Mouse (Mus musculus): Measurements from ENCODE around the gene Kctd10.
A peak's percentile ranks its signal among the peaks of the same experiment; 100 is the strongest.

Kctd10 gene

DNA sequence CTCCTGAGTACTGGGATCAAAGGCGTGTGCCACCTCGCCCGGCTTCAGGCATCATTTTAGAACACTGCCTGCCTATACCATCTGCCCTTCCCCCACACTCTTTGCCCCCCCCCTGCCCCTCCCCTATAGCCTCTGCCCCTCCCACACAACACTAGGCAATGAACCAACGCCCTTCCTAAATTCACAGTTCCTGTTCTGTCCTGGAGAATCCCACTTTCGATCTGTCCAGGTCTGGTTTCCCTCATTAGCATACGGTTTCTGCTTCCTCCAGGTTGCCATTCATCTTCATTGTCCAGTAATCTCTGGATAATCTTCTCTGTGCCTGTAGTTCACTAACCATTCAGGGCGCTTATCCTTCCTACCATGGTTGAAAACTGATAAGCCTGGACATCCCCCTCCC lies 36.7 kb downstream of the Kctd10 start:
- DNase-seq = no peak

DNA sequence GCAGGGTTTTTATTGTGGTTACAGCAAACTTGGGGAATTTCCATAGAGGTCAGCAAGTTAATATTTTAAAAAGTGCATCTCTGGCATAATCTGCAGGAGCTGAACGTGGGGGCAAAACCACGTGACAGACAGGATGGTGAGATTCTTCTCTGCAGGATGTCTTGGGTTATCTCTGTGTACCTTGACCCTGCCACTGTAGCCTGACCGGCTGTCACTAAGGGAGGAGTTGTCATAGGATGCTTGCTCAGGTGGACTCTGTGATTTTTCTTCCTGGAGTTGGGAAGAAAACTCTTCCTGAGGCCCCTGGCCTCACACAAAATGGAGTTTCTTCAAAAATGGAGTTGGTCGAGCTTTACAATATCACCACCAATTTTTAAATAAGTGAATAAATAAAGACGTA lies 37.3 kb downstream of the Kctd10 start:
- no peak for DNase-seq

DNA sequence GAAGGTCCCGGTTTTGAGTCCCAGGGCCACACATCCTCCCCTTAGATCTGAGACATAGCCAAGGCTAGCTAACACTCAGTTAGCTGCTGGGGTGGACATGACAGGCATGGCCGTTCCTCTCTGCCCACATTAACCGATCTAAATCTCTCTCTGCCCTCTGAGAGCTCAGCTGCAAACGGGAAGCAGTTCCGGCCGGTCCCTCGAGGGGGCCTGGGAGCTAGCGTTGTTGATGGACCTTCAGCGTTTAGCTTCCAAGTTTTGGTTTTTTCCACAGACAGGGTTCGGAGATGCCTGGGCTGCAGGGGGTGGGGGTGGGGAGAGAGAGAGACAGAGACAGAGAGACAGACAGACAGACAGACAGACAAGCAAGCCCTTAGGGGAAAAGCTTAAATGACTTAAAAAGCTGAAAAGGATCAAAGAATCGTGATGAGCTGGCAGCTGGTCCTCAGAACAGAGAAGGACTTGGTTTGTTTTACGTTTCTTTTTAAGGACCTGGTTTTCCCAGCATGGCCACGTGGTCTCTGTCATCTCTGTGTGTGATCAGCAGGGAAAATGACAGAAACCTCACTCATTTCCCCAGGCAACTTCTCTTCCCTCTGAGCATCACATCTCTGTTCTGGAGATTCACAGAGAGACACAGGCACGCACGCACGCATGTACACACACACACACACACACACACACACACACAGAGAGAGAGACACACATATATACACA lies 56.4 kb downstream of the Kctd10 start:
- DNase-seq = peak in 1 of 2 experiments; percentile 8

DNA sequence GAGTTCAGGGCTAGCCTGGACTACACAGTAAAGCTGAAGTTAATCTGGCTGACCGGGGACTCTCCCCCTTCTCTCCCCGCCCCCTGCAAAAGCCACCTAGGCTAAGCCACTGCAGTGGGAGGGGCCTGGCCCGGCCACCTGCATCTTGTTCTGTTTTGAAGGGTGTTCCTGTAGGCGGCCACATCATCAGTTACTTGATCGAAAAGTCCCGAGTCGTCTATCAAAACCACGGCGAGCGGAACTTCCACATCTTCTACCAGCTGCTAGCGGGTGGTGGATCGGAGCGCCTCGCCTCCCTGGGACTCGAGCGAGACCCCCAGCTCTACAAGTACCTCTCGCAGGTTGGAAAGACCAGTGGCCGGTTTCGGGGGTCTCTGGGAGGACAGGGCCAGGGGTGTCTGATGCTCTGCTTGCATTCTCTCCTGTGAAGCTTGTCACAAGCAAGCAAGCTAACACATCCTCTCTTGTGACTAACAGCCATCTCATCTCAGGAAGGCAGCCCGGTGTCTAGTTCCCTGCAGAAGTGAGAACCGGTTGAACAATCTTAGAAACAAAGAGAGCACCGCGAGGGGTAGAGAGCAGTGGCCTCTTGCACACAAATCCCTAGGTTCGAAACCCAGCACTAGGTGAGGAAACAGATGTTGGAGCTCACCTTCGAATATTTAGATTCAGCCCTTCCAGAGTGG lies 57.1 kb downstream of the Kctd10 start:
- DNase-seq = no peak
